Mouse (Mus musculus) intestine, embryonic 16.5 days (tissue): ENCODE measurements around the gene Thbs3. TPM values are rescaled to one million over a fixed set of nuclear protein-coding genes. Genes with fewer than 3 reads are reported as not detected.
A peak's percentile ranks its signal among the peaks of the same experiment; 100 is the strongest.

Experiments
- ATAC-seq: fragments of 200-750 bp; cut with Nextera tagmentation; 2 replicates; pipeline ENCODE4 v1.8.0; 2017; ENCODE audit warnings: moderate TSS enrichment, moderate library complexity
- H3K27ac ChIP-seq: fragments of 300-500 bp; sonication (generic); 2 replicates; pipeline ENCODE4 v1.5.1; 2014; ENCODE audit warnings: mild to moderate bottlenecking, low read length
- H3K27me3 ChIP-seq: fragments of 300-500 bp; sonication (generic); replicated peaks from 2 replicates; pipeline ENCODE4 v1.6.1; 2014; ENCODE audit warnings: low read length, control low read depth, mixed read lengths; ENCODE audit not compliant: control insufficient read depth, insufficient read depth
- H3K36me3 ChIP-seq: fragments of 300-500 bp; sonication (generic); 2 replicates; pipeline ENCODE4 v1.6.1; 2014; ENCODE audit warnings: low read length, control low read depth; ENCODE audit not compliant: control insufficient read depth, insufficient read depth
- H3K4me1 ChIP-seq: fragments of 300-500 bp; sonication (generic); 2 replicates; pipeline ENCODE4 v1.6.1; 2014; ENCODE audit warnings: low read length, control low read depth, mixed read lengths; ENCODE audit not compliant: control insufficient read depth, insufficient read depth
- H3K4me2 ChIP-seq: fragments of 300-500 bp; sonication (generic); 2 replicates; pipeline ENCODE4 v1.6.1; 2014; ENCODE audit warnings: low read depth, low read length, control low read depth
- H3K4me3 ChIP-seq: fragments of 300-500 bp; sonication (generic); 2 replicates; pipeline ENCODE4 v1.5.1; 2014; ENCODE audit warnings: mild to moderate bottlenecking, low read length
- H3K9ac ChIP-seq: fragments of 300-500 bp; sonication (generic); 2 replicates; pipeline ENCODE4 v1.6.1; 2014; ENCODE audit warnings: low read depth, low read length
- H3K9me3 ChIP-seq: fragments of 300-500 bp; sonication (generic); 2 replicates; pipeline ENCODE4 v1.6.1; 2016; ENCODE audit warnings: low read length, control low read depth; ENCODE audit not compliant: control insufficient read depth
- WGBS: fragments of 180-500 bp; shearing (Covaris S2); extraction: QIAGEN DNeasy Blood & Tissue Kit; methylation state at CpG from one replicate; pipeline ENCODE4 v1.1.7; 2014; 5-methylcytosine and 5-hydroxymethylcytosine counted together
- polyA plus RNA-seq: library from polyadenylated mRNA; unstranded; fragments of >200 nt; fragmentation: Nextera tagmentation; extraction: Ambion mirVana; gene quantifications from 2 replicates; pipeline ENCODE4 v1.2.1, GENCODE M21; 2015

Gene Thbs3
- polyA plus RNA-seq, 1 experiment from 2014 or later, result 18.9 TPM

- H3K4me1 ChIP-seq, result peaks cover 7% of the 10 kb centered on the region; the same call in 1 of the 2 replicates
- H3K4me2 ChIP-seq, result no peak overlapping the region
- no peak overlapping the region for H3K27ac ChIP-seq
- no peaks in the 10 kb centered on the region for H3K36me3 ChIP-seq
- H3K4me3 ChIP-seq, result no peak overlapping the region
- H3K27me3 ChIP-seq, result no peaks in the 10 kb centered on the region
- H3K9ac ChIP-seq, result no peak overlapping the region
- whole genome bisulfite sequencing, result 86% methylated on average over 1 of the region's 1 CpGs
- no peaks in the 10 kb centered on the region for H3K9me3 ChIP-seq
- ATAC-seq, result no peak
Measured at GRCm38 (mm10) chr3:89193351-89193750, 21.6 kb upstream of the Thbs3 start.

GRCm38 (mm10) chr3:89193853-89194252 is 21.1 kb upstream of the Thbs3 start:
- Histone ChIP-seq H3K27me3 (no peaks in the 10 kb centered on the region), H3K27ac (no peak overlapping the region), H3K9ac (no peak overlapping the region), H3K4me2 (no peak overlapping the region), H3K4me3 (no peak overlapping the region), H3K36me3 (no peaks in the 10 kb centered on the region), H3K4me1 (peaks cover 7% of the 10 kb centered on the region; the same call in 1 of the 2 replicates), H3K9me3 (no peaks in the 10 kb centered on the region)
- WGBS, result 89% methylated on average over 2 of the region's 2 CpGs
- ATAC-seq, result no peak

GRCm38 (mm10) chr3:89195979-89196877 is 18.8 kb upstream of the Thbs3 start:
- 7% methylated on average over 33 of the region's 33 CpGs for WGBS
- H3K36me3 ChIP-seq, result no peaks in the 10 kb centered on the region
- H3K4me2 ChIP-seq, result peak overlapping the region; percentile 61
- ATAC-seq, result peak; percentile 98
- no peaks in the 10 kb centered on the region for H3K9me3 ChIP-seq
- H3K27me3 ChIP-seq, result no peaks in the 10 kb centered on the region
- peaks cover 7% of the 10 kb centered on the region; the same call in 1 of the 2 replicates for H3K4me1 ChIP-seq
- peak overlapping the region; percentile 78 for H3K9ac ChIP-seq
- H3K27ac ChIP-seq, result peak overlapping the region; percentile 76
- peak overlapping the region; percentile 53 for H3K4me3 ChIP-seq

GRCm38 (mm10) chr3:89199839-89200238 is 15.1 kb upstream of the Thbs3 start:
- H3K9me3 ChIP-seq, result no peaks in the 10 kb centered on the region
- no peak overlapping the region for H3K9ac ChIP-seq
- peaks cover 11% of the 10 kb centered on the region; the same call in 1 of the 2 replicates for H3K4me1 ChIP-seq
- H3K4me3 ChIP-seq, result no peak overlapping the region
- no peak for ATAC-seq
- H3K27me3 ChIP-seq, result no peaks in the 10 kb centered on the region
- no peaks in the 10 kb centered on the region for H3K36me3 ChIP-seq
- H3K4me2 ChIP-seq, result no peak overlapping the region
- WGBS, result 78% methylated on average over 3 of the region's 3 CpGs
- H3K27ac ChIP-seq, result no peak overlapping the region

- Histone ChIP-seq H3K9me3 (no peaks in the 10 kb centered on the region), H3K9ac (peak within 1 kb of the TSS; percentile 65), H3K27ac (no peak within 1 kb of the TSS), H3K36me3 (peaks cover under 1% of the 10 kb centered on the region; the same call in 1 of the 2 replicates), H3K4me1 (peaks cover 4% of the 10 kb centered on the region; the same call in 1 of the 2 replicates), H3K4me2 (peak within 1 kb of the TSS; percentile 59), H3K27me3 (no peaks in the 10 kb centered on the region), H3K4me3 (peak within 1 kb of the TSS; percentile 65)
- 27% methylated on average over 13 of the region's 13 CpGs for WGBS
- peak; percentile 85 for ATAC-seq
Measured at GRCm38 (mm10) chr3:89202253-89203141, 12.5 kb upstream of the Thbs3 start, which contains the start of gene Gba. TSS of gene Gba (plus strand) at chr3:89202928.

GRCm38 (mm10) chr3:89203142-89203514 is 11.9 kb upstream of the Thbs3 start:
- H3K4me3 ChIP-seq, result peak overlapping the region; percentile 65
- no peak overlapping the region for H3K27ac ChIP-seq
- peak overlapping the region; percentile 65 for H3K9ac ChIP-seq
- peaks cover 4% of the 10 kb centered on the region; the same call in 1 of the 2 replicates for H3K4me1 ChIP-seq
- whole genome bisulfite sequencing, result 38% methylated on average over 5 of the region's 5 CpGs
- H3K9me3 ChIP-seq, result no peaks in the 10 kb centered on the region
- no peaks in the 10 kb centered on the region for H3K27me3 ChIP-seq
- H3K4me2 ChIP-seq, result peak overlapping the region; percentile 59
- ATAC-seq, result peak; percentile 32; the same call in 1 of the 2 replicates
- peaks cover 7% of the 10 kb centered on the region for H3K36me3 ChIP-seq

GRCm38 (mm10) chr3:89206079-89206478 is 8.9 kb upstream of the Thbs3 start:
- no peaks in the 10 kb centered on the region for H3K9me3 ChIP-seq
- H3K4me1 ChIP-seq, result peaks cover 4% of the 10 kb centered on the region; the same call in 1 of the 2 replicates
- H3K4me2 ChIP-seq, result no peak overlapping the region
- ATAC-seq, result no peak
- no peak overlapping the region for H3K27ac ChIP-seq
- no peak overlapping the region for H3K9ac ChIP-seq
- 94% methylated on average over 7 of the region's 7 CpGs for WGBS
- peaks cover 18% of the 10 kb centered on the region for H3K36me3 ChIP-seq
- no peaks in the 10 kb centered on the region for H3K27me3 ChIP-seq
- H3K4me3 ChIP-seq, result no peak overlapping the region

- Histone ChIP-seq H3K27ac (no peak overlapping the region), H3K9me3 (no peaks in the 10 kb centered on the region), H3K9ac (no peak overlapping the region), H3K4me3 (no peak overlapping the region), H3K4me1 (peaks cover 4% of the 10 kb centered on the region; the same call in 1 of the 2 replicates), H3K36me3 (peaks cover 18% of the 10 kb centered on the region), H3K27me3 (no peaks in the 10 kb centered on the region), H3K4me2 (no peak overlapping the region)
- 75% methylated on average over 2 of the region's 2 CpGs for WGBS
- no peak for ATAC-seq
Measured at GRCm38 (mm10) chr3:89206695-89207094, 8.3 kb upstream of the Thbs3 start.
